Mouse (Mus musculus): ENCODE results near the gene 4933405O20Rik. TPM values are rescaled to one million over a fixed set of nuclear protein-coding genes. Genes with fewer than 3 reads are reported as not detected.

Gene 4933405O20Rik
- polyA plus RNA-seq (2012; rRNA removed; ENCODE audit: low replicate concordance) = not detected in 2 replicates

DNA sequence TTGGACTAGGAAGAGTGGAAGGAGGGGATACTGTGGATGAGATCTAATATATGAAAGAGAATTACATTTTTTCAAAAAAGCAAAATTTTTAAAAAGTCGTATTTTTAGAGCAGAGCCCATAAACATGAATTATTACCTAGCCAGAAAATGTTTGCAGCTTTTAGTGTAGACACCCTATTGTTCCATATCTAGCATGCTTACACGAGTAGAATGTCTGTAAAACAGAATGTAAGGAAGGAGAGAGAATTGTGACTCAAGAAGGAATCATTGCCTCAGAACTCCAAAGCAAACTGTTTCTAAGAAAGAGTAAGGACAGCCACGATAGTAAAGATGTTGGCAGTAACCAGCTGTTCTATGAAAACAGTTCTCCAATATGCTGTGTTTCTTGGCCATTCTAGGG, at the start of gene 4933405O20Rik:
4933405O20Rik (plus strand) TSS at position 301 of the 400 bp plus-strand sequence.

Data from mammary gland, adult 2 months (tissue).